Comparison of ENCODE assay signal across 15 mouse cellular contexts in the genomic region with DNA sequence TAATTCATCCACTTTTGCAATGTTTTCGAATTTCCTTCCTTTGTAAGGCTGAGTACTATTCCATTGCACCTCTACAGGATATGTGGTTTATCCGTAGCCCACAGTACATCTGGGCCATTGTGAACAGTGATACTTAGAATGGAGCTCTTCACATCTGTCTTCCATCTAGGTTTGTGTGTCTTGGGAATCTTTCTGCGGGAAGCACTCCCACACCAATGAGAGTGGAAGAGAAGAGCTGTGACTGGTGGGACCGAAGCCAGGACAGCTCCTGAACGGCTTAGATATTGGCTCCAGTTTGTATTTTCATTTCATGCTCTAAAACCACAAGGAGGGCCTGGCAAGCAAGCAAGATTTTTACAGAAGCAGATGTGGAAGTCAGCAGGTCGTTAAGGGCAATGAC.
"Had no signal": no experiment of that assay in that cellular context is flagged by ENCODE, and none has a peak within 500 bp of the region (broad histone marks: within the 10 kb centered on the region; RNA-seq: fewer than 3 reads in every experiment).

No protein-coding gene starts in this region.

- H3K4me1 ChIP-seq: intestine, embryonic 15.5 days had no signal

- H3K36me3 ChIP-seq: intestine, embryonic 15.5 days; midbrain, embryonic 10.5 days; neural tube, embryonic 15.5 days had no signal

- H3K27me3 ChIP-seq: intestine, embryonic 15.5 days; neural tube, embryonic 15.5 days had no signal

- H3K9ac ChIP-seq: intestine, embryonic 15.5 days; liver, embryonic 14.5 days; neural tube, embryonic 15.5 days had no signal

- H3K4me2 ChIP-seq: intestine, embryonic 15.5 days; neural tube, embryonic 15.5 days had no signal

- ATAC-seq: intestine, embryonic 15.5 days had no signal

- H3K27ac ChIP-seq: intestine, embryonic 15.5 days; liver, embryonic 14.5 days; midbrain, embryonic 10.5 days; neural tube, embryonic 15.5 days had no signal

- H3K4me3 ChIP-seq: intestine, embryonic 15.5 days; midbrain, embryonic 10.5 days; myocyte; neural tube, embryonic 15.5 days had no signal

- H3K9me3 ChIP-seq: intestine, embryonic 15.5 days; midbrain, embryonic 10.5 days; neural tube, embryonic 15.5 days had no signal

- DNase-seq: layer of hippocampus, adult 9-11 months; layer of hippocampus, postnatal 36 days; lung, adult 2 months; lung, postnatal 10 days; lung, postnatal 4 days; midbrain, embryonic 14.5 days; right cerebral cortex, adult 18-20 months; right cerebral cortex, postnatal 25 days; thymus, adult 18-20 months; thymus, postnatal 14 days had no signal
